Mouse (Mus musculus): ENCODE measurements around the gene Tnfrsf1b. TPM values are rescaled to one million over a fixed set of nuclear protein-coding genes. Genes with fewer than 3 reads are reported as not detected.

The Tnfrsf1b gene
- polyA plus RNA-seq, 1 experiment from 2014 or later: 2.1 TPM

GRCm38 (mm10) chr4:145164111-145164510, 82.6 kb downstream of the Tnfrsf1b start:
- DNase-seq (ENCODE audit: low spot score) (no peak), ATAC-seq (replicated peaks; ENCODE audit: low FRiP score) (no peak)
- Histone ChIP-seq H3K4me1 (replicated peaks; ENCODE audit: control insufficient read depth, insufficient read depth, low read length) (no peaks in the 10 kb centered on the region), H3K27me3 (ENCODE audit: control insufficient read depth, insufficient read depth, low read length) (no peaks in the 10 kb centered on the region), H3K4me2 (ENCODE audit: low read depth, low read length, severe bottlenecking) (no peak overlapping the region), H3K9ac (ENCODE audit: low read length) (no peak overlapping the region), H3K27ac (ENCODE audit: low read depth, low read length) (no peak overlapping the region), H3K4me3 (ENCODE audit: low read depth, low read length) (no peak overlapping the region), H3K36me3 (ENCODE audit: control insufficient read depth, insufficient read depth, low read length) (no peaks in the 10 kb centered on the region; the same call in 1 of the 2 replicates), H3K9me3 (ENCODE audit: control insufficient read depth, low read length) (no peaks in the 10 kb centered on the region)
- WGBS: 95% methylated on average over 4 of the region's 4 CpGs

Other genes with a start within 250 kb of the Tnfrsf1b start
- 7.9 and 8.3 TPM in 2 replicates for gene Vps13d, start 51.9 kb downstream of the Tnfrsf1b start, polyA plus RNA-seq (2014; fragmentation: Nextera tagmentation; extraction: Ambion mirVana)
- not detected in 2 replicates for gene Tnfrsf8, start 68.3 kb upstream of the Tnfrsf1b start, polyA plus RNA-seq (2014; fragmentation: Nextera tagmentation; extraction: Ambion mirVana)

Measured in forebrain, embryonic 11.5 days (tissue).